Mouse (Mus musculus): Measurements from ENCODE around the gene Qprt. TPM values are rescaled to one million over a fixed set of nuclear protein-coding genes. Genes with fewer than 3 reads are reported as not detected.

The Qprt gene
- polyA plus RNA-seq (2012; rRNA removed) = 0.65 and 0.79 TPM in 2 replicates

GRCm38 (mm10) chr7:127121911-127122270 lies at the start of gene Qprt:
Qprt (minus strand) TSS chr7:127122226.

GRCm38 (mm10) chr7:127137262-127138017 lies 15.4 kb upstream of the Qprt start, which contains the start of gene Spn:
Spn (minus strand) TSS chr7:127137823.

GRCm38 (mm10) chr7:127091114-127091896 lies 30.7 kb downstream of the Qprt start, which contains the start of gene AI467606:
AI467606 (plus strand) TSS chr7:127091359.

GRCm38 (mm10) chr7:127087278-127088010 lies 34.6 kb downstream of the Qprt start, which contains the start of gene Zg16:
Zg16 (minus strand) TSS chr7:127087328.

Other genes with a start within 250 kb of the Qprt start
- 99.3 and 107 TPM in 2 replicates for gene Taok2, start 237.5 kb downstream of the Qprt start, polyA plus RNA-seq (2012; rRNA removed)
- 109 and 125 TPM in 2 replicates for gene Tmem219, start 199.3 kb downstream of the Qprt start, polyA plus RNA-seq (2012; rRNA removed)
- 15.5 and 21.3 TPM in 2 replicates for gene Kctd13, start 193.3 kb downstream of the Qprt start, polyA plus RNA-seq (2012; rRNA removed)
- 0.51 and 0.92 TPM in 2 replicates for gene Asphd1, start 172.6 kb downstream of the Qprt start, polyA plus RNA-seq (2012; rRNA removed)
- gene Sez6l2, start 171.7 kb downstream of the Qprt start, polyA plus RNA-seq (2012; rRNA removed) = 5.1 and 5.3 TPM in 2 replicates
- 248 and 339 TPM in 2 replicates for gene Cdipt, start 146.3 kb downstream of the Qprt start, polyA plus RNA-seq (2012; rRNA removed)
- 0.65 and 0.88 TPM in 2 replicates for gene Cdiptos, start 146.1 kb downstream of the Qprt start, polyA plus RNA-seq (2012; rRNA removed)
- gene Mvp, start 107.6 kb downstream of the Qprt start, polyA plus RNA-seq (2012; rRNA removed) = 270 and 280 TPM in 2 replicates
- gene Pagr1b, start 105.7 kb downstream of the Qprt start, polyA plus RNA-seq (2012; rRNA removed) = 3.0 and 4.5 TPM in 2 replicates
- 0.86 and 12.8 TPM in 2 replicates for gene Pagr1a, start 104.9 kb downstream of the Qprt start, polyA plus RNA-seq (2012; rRNA removed)
- 35.5 and 40.3 TPM in 2 replicates for gene Gm42742, start 101.1 kb downstream of the Qprt start, polyA plus RNA-seq (2012; rRNA removed)
- 7.0 and 8.9 TPM in 2 replicates for gene Prrt2, start 101.0 kb downstream of the Qprt start, polyA plus RNA-seq (2012; rRNA removed)
- gene Maz, start 95.2 kb downstream of the Qprt start, polyA plus RNA-seq (2012; rRNA removed) = 182 and 234 TPM in 2 replicates
- 6.3 and 6.9 TPM in 2 replicates for gene Kif22, start 79.8 kb downstream of the Qprt start, polyA plus RNA-seq (2012; rRNA removed)
- gene Zg16, start 34.9 kb downstream of the Qprt start, polyA plus RNA-seq (2012; rRNA removed) = 4,054 and 4,768 TPM in 2 replicates
- 21.2 and 21.4 TPM in 2 replicates for gene AI467606, start 30.9 kb downstream of the Qprt start, polyA plus RNA-seq (2012; rRNA removed)
- gene Spn, start 15.6 kb upstream of the Qprt start, polyA plus RNA-seq (2012; rRNA removed) = 1.9 and 2.2 TPM in 2 replicates
- gene Cd2bp2, start 73.8 kb upstream of the Qprt start, polyA plus RNA-seq (2012; rRNA removed) = 17.7 and 20.8 TPM in 2 replicates
- 36.0 and 42.8 TPM in 2 replicates for gene Tbc1d10b, start 86.2 kb upstream of the Qprt start, polyA plus RNA-seq (2012; rRNA removed)
- gene Mylpf, start 86.7 kb upstream of the Qprt start, polyA plus RNA-seq (2012; rRNA removed) = 0.43 and 0.79 TPM in 2 replicates
- gene Zfp553, start 110.8 kb upstream of the Qprt start, polyA plus RNA-seq (2012; rRNA removed) = 12.1 and 13.0 TPM in 2 replicates
- gene Sept1, start 110.9 kb upstream of the Qprt start, polyA plus RNA-seq (2012; rRNA removed) = 14.1 and 15.4 TPM in 2 replicates
- gene Zfp771, start 122.0 kb upstream of the Qprt start, polyA plus RNA-seq (2012; rRNA removed) = 99.4 and 116 TPM in 2 replicates
- gene Dctpp1, start 138.5 kb upstream of the Qprt start, polyA plus RNA-seq (2012; rRNA removed) = 67.0 and 72.9 TPM in 2 replicates
- 34.1 and 39.1 TPM in 2 replicates for gene Sephs2, start 151.8 kb upstream of the Qprt start, polyA plus RNA-seq (2012; rRNA removed)
- 3.6 and 5.0 TPM in 2 replicates for gene Itgal, start 174.0 kb upstream of the Qprt start, polyA plus RNA-seq (2012; rRNA removed)
- gene Zfp768, start 223.4 kb upstream of the Qprt start, polyA plus RNA-seq (2012; rRNA removed) = 50.1 and 52.5 TPM in 2 replicates

Measured in colon, adult 2 months (tissue).